Mouse (Mus musculus): ENCODE results near the gene Zbtb22.
A peak's percentile ranks its signal among the peaks of the same experiment; 100 is the strongest.
"Not testable (repeated sequence)": the region's sequence is repeated elsewhere in the genome, so short reads cannot be mapped to it uniquely, and the experiment has no call there.

Zbtb22 gene

DNA sequence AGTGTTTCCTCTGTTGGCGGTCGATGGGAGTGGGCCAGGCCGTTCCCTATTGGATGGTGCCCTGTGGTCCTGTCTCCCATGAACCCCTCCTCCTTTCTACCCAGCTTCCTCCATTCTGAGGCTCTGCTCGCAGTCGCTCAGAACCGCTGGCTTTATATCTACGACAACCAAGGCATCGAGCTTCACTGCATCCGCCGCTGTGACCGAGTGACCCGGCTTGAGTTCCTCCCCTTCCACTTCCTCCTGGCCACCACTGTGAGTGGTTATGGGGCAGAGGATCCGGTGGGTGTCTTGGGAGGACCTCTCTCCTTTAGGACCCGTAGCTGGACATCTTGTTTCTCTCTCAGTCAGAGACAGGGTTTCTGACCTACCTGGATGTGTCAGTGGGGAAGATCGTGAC lies 27.8 kb downstream of the Zbtb22 start:
- DNase-seq (ENCODE audit: low spot score), result no peak

DNA sequence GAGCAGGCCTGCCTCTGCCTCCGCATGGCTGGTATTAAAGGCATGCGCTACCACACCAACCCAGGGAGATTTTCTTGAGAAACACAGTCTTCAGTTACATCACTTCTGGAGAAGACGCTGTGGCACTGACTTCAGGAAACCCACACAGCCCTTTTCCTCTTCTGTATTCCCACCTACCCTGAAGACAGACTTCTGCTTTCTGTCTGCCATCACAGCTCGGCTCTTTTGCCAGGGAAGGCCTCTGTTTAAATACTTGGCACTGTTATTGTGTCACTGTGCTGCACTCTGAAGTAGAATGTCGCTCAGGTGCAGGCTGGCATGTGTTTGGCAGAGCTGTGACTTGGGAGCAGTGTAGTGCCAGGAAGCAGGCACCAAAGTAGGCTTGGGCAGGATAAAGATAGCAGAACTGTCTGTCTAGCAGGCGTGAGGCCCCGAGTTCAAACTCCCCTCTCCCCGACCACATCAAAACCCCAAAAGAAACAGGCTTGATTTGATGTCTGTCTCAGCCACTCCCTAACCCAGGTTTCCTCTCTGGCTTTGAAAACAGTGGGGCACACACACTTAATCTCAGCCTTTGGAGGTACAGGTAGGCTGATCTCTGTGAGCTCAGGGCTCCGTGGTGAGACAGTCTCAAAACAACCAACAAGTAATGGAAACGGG lies 31.9 kb downstream of the Zbtb22 start:
- no peak for DNase-seq (ENCODE audit: low spot score)

- no peak for DNase-seq (ENCODE audit: low spot score)
These were observed 32.6 kb downstream of the Zbtb22 start for GRCm38 (mm10) chr17:33948090-33948904.

DNA sequence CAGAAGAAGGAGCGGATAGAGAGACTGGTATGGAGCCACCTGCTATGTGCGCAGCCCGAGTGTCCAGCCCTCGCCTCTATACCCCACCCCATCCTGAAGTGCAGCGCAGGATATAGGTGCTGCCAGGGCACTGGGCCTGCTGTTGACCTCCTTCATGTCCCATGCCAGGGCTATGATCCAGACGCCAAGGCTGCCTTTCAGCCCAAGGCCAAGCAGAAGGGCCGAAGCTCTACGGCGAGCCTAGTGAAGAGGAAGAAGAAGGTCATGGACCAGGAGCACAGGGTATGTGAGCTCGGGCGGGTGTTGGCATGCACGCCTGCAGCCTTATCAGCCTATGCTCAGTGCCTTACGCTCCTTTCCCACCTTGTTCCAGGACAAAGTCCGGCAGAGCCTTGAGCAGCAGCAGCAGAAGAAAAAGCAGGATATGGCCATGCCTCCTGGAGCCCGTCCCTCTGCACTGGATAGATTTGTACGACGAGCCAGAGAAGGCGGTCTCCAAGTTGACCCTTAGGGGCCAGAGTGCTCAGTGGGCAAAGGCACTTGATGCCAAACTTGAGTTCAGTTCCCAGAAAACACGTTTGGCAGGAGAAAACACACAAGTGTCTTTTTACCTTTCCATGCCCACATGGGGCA lies 33.3 kb downstream of the Zbtb22 start:
- DNase-seq (ENCODE audit: low spot score), result no peak

- no peak for DNase-seq (ENCODE audit: low spot score)
These were observed 34.5 kb downstream of the Zbtb22 start for GRCm38 (mm10) chr17:33950131-33950625.

DNA sequence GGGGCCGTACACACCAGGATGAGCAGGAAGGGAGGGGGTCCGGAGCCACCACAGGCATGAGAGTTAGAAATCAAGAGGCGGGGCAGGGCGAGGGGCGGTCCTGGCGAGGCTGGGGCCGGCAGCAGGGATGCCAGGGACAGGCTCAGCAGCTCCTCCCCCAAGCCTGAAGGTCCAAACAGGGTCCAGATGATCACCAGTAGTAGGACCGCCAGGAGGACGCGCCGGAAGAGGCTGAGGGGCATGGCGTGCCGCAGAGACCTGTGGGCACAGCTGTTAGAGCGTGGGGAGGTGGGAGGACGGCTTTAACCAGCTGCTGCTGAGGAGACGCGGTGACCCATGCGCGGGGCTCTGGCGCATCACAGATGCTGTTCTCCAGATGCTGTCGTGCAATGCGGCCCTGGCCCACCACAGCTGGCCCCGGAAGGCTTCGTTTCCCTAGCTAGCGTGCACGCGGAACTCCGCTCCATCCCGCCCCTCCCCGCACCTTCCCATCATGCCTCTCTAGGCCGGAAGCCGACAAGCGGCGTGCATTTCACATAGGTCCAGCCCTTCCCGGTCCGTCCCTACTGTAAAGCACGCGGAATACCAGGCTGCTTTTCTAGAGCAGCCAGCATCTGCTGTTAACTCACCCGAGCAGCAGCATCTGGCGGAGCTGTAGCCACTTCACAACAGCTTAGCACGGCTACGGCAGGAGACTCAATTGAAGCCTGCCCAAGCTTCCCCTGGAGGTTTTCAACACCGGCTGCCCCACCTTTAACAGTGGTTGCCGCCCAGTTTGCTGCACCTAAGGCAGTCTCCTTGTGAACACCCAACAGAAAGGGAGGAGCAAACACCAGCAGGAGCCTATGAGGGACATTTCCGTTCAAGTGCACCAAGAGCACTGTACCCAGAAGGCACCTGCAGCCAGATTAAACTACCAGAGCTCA lies 35.6 kb downstream of the Zbtb22 start, which contains the start of gene B3galt4:
TSS of gene B3galt4 (minus strand) at position 468 of the 926 bp plus-strand sequence.
- peak; percentile 85 for DNase-seq (ENCODE audit: low spot score)

DNA sequence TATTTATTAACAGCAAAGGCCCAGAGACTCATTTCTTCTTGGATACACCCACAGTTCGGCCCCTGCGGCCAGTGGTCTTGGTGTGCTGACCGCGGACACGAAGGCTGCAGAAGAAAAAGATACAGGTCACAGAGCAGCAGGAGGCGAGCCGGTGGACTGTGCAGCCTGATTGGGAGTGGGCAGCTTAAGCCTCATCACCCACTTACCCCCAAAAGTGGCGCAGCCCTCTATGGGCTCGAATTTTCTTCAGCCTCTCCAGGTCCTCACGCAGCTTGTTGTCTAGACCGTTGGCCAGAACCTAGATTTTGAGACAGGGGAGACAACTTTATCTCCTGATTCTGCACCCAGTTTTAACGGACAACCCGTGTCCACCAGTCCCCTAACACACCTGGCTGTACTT lies 36.3 kb downstream of the Zbtb22 start:
- DNase-seq (ENCODE audit: low spot score), result not testable (repeated sequence)

GRCm38 (mm10) chr17:33952879-33953278 lies 37.2 kb downstream of the Zbtb22 start:
- no peak for DNase-seq (ENCODE audit: low spot score)

GRCm38 (mm10) chr17:33953310-33953709 lies 37.6 kb downstream of the Zbtb22 start:
- no peak for DNase-seq (ENCODE audit: low spot score)

GRCm38 (mm10) chr17:33953961-33954565 lies 38.4 kb downstream of the Zbtb22 start:
- DNase-seq (ENCODE audit: low spot score), result no peak

GRCm38 (mm10) chr17:33954646-33955554 lies 39.2 kb downstream of the Zbtb22 start:
- no peak for DNase-seq (ENCODE audit: low spot score)

DNA sequence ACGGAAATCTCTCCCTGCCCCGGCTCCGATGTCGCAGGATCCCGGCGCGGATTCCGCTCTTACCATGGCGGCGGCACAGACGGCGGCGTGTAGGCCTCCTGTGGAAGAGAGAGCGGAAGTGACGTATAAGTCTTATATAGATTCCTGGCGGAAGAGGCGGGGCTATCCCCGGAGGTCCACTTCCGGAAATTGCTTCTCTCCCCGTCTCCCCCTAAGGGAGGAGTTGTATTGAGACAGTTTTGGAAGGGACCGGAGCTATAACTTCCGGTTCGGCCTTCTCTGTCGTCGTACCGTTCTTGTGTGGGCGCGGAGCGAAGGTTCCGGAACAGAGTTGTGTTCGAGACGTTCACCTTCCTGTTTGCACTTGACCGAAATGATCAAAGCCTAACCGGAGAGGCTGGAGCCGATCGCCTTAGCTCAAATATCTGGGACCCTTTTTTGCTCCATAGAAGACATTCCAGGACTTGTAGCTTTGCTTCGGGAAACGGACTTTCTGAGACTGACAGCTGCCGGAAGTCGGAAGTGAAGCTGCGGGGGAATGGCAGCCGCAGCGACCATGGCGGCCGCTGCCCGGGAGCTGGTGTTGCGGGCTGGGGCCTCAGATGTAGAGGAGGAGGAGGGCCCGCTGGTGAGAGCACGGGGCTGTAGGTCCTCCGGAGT lies 40.0 kb downstream of the Zbtb22 start, which contains the start of the genes Vps52 and Rps18:
TSS of gene Vps52 (plus strand) at position 258 of the 660 bp plus-strand sequence.
TSS of gene Rps18 (minus strand) at position 447 of the 660 bp plus-strand sequence.
- peak; percentile 96 for DNase-seq (ENCODE audit: low spot score)

GRCm38 (mm10) chr17:33956336-33956735 lies 40.6 kb downstream of the Zbtb22 start:
- no peak for DNase-seq (ENCODE audit: low spot score)

DNA sequence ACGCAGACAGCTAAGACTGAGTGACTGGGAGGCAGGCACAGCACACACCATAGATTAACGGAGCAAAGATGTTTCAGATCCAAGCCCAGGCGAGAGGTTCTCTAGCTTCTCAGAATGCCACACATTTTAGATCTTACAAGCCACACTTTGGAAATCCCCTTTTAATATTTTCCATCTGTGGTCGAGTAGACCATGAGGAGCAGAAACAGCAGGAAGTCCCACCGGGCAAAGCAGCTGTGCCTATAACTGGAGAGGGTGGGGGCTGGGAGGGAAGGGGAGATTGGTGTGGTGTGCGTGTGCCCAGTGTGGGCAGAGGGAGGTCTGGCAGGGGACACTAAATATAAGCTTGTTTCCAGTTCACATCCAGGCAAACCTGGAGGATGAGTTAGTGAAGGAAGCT lies 41.8 kb downstream of the Zbtb22 start:
- DNase-seq (ENCODE audit: low spot score), result no peak

GRCm38 (mm10) chr17:33958451-33958850 lies 42.7 kb downstream of the Zbtb22 start:
- DNase-seq (ENCODE audit: low spot score), result no peak

- DNase-seq (ENCODE audit: low spot score), result no peak
These were observed 43.4 kb downstream of the Zbtb22 start for GRCm38 (mm10) chr17:33959135-33959534.

GRCm38 (mm10) chr17:33959948-33960347 lies 44.2 kb downstream of the Zbtb22 start:
- no peak for DNase-seq (ENCODE audit: low spot score)

DNA sequence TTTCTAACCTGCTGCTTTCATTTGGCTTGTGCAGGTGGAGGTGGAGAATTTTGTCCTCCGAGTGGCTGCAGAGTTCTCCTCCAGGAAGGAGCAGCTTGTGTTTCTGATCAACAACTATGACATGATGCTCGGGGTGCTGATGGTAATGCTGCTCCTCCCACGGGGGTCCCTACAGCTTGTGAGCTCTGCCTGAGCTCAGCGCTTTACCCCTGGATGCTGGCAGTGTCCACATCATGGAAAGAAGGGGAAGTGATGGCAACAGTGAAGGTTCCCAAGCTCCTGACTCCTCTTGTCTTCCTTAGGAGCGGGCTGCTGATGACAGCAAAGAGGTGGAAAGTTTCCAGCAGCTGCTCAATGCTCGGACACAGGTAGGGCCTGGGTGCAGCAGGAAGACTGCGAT lies 47.2 kb downstream of the Zbtb22 start:
- no peak for DNase-seq (ENCODE audit: low spot score)

DNA sequence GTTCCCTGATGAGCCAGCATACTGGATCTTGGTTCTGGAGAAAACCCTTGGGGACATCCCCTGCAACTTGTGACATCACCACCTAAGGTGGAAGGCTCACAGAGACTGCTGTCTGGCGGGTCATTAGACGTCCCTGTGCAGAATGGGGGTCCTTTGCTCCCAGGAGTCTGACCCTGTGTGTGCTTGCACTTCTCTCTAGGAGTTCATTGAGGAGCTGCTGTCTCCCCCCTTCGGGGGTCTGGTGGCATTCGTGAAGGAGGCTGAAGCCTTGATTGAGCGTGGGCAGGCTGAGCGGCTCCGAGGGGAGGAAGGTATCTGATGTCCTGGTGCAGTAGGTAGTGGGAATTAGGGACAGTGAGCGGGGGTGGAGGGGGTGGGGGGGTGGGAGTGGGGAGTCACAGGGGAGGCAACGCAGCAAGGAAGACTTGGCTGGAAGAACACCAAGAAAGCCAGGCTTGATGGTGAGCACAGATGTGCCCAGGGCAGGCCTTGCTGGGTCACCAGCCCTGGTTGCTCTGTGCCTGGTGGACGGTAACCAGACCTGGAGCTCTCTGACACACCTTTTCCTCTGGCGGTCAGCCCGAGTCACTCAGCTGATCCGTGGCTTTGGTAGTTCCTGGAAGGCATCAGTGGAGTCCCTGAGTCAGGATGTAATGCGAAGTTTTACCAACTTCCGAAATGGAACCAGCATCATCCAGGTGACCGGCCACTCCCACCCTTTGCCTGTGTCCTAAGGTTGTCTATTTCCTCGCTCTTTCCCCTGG lies 49.6 kb downstream of the Zbtb22 start:
- no peak for DNase-seq (ENCODE audit: low spot score)
